Mouse (Mus musculus) left cerebral cortex, postnatal 10 days (tissue): ENCODE measurements around the gene Zbtb44. TPM values are rescaled to one million over a fixed set of nuclear protein-coding genes. Genes with fewer than 3 reads are reported as not detected.
"Not testable (repeated sequence)": the region's sequence is repeated elsewhere in the genome, so short reads cannot be mapped to it uniquely, and the experiment has no call there.

Experiments
- DNase-seq, 2 experiments: peaks; one replicate each; pipeline ENCODE4 v3.0.0; 2021 to 2022; ENCODE audit warnings: low spot score in 2 of 2, mixed read lengths in 1 of 2; ENCODE audit errors: extremely low spot score in 1 of 2
- intact Hi-C: fragments of 180-260 bp; cut with DNase I; formaldehyde crosslinking; loops from one replicate; pipeline ENCODE4 v1.15.1; 2025
- total RNA-seq, 2 experiments: library from RNA; stranded (reverse); gene quantifications; 2 replicates each; pipeline ENCODE4 v1.2.3; 2021

The Zbtb44 gene
- total RNA-seq, 2 experiments from 2014 or later, result 43.6 to 45.7 TPM

GRCm38 (mm10) chr9:31050208-31050607 is 19.8 kb downstream of the Zbtb44 start:
- no peak for DNase-seq
- intact Hi-C loops, result no loop called here

DNA sequence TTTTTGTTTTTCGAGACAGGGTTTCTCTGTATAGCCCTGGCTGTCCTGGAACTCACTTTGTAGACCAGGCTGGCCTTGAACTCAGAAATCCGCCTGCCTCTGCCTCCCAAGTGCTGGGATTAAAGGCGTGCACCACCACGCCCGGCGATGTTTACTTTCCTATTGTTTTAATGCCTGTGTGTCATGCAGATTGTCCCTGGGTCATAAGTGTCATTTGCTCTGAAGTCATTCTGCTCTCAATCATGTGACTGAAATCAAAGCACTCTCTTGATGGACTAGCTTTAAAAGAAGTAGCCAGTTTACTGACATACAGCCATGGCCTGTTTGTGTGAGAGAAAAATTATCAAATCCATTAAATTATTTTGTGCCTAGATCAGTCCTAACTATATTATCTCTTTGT is 21.1 kb downstream of the Zbtb44 start:
- DNase-seq, intact Hi-C loops: not testable (repeated sequence)

DNA sequence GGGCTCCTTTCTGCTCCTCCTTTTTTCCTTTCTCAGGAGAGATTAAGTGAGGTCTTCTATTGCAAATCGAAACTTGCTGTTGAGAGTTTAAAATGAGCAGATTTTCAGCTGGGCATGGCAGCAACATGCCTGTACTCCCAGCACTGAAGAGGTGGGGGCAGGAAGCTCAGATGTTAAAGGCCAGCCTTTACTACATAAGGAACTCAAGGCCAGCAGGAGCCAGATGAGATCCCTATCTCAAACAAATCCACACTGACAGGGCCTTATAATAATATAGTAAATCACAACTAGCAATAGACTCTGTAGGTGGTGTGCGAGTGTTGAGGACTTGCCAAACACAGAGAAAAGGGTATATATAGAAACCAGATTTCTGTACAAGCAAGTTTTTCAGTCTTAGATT is 28.3 kb downstream of the Zbtb44 start:
- intact Hi-C loops, result no loop called here
- DNase-seq, result no peak

DNA sequence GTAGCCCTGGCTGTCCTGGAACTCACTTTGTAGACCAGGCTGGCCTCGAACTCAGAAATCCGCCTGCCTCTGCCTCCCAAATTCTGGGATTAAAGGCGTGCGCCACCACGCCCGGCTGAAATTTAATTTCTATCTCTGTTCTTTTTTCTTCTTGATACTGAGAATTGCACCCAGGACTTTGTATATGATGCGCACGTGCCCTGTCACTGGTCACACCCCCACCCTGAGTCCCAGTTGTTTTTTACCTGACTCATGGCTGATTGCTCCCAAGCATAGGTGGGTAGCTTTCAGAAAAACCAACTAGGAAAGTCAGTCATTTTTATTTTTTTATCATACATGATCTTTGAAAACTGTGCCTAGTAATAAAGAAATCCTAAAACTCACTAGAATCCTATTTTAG is 40.3 kb downstream of the Zbtb44 start:
- no peak for DNase-seq
- intact Hi-C loops, result no loop called here

DNA sequence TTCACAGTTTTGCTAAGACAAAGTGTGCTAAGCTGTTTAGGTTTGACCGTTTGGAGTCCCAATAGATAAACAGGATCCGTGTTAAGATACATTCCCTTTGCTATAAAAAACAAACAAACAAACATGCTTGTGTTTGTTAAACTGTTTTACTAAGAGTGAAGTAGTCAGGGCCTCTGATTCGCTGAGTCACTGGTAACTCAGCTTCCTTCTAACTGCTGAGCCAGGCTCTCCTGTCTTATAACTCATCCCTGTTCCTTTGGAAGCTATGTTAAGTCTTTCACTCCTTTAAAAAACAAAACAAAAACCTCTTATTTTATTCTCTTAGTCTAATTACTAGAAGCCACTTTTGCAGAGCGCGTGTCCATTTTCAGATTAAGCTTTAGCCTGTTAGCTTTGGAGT is 41.8 kb downstream of the Zbtb44 start:
- intact Hi-C loops, result no loop called here
- no peak for DNase-seq

- intact Hi-C loops, result no loop called here
- no peak for DNase-seq
Observed at GRCm38 (mm10) chr9:31073797-31074196, 43.4 kb downstream of the Zbtb44 start.

GRCm38 (mm10) chr9:31074836-31075235 is 44.4 kb downstream of the Zbtb44 start:
- DNase-seq, result no peak
- intact Hi-C loops, result no loop called here

DNA sequence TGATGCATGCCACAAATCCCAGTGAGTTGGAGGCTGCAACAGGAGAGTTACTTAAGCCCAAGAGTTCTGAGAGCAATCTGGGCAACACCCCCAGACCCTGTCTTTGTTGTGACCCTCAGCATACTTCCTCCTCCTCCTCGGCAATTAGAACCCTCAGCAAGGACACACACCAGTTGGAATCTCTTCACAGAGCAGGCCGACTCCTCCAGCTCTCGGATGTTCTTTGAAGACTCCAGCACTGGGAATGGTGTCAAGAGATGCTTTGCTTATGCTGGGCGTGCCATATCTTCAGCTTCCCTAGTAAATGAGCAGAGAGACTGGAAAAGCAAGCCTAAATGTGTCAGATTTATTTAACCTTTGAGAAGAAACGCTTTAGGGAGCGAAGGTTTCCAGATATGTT is 50.3 kb downstream of the Zbtb44 start:
- intact Hi-C loops, result loop anchor here (5.0 kb wide), 1 partner anchor 598 kb away; no protein-coding TSS in a partner anchor
- no peak for DNase-seq

GRCm38 (mm10) chr9:31082054-31082666 is 51.7 kb downstream of the Zbtb44 start:
- intact Hi-C loops, result loop anchor here (2.0 to 5.0 kb wide), 2 partner anchors 139 to 600 kb away; partner anchors contain the start of gene Adamts8
- peak; percentile 61 to 79 for DNase-seq

DNA sequence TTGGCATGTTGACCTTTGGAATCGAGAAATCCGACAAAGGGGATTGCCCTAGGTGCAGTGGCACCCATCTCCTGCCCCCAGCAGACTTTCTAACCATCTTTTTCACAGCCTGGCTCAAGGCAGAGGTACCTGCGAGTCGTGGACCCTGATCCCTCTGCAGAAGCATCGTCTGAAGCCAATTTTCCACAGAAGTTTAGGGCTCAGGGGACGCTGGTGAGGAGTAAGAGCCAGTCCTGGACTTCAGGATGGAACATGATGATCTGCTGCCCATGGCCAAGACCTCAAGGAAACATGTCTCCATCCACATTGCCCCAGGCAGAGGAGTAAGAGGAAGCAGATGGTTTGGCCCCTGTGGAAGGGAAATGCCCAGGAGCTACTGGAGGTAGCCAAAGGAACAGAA is 52.3 kb downstream of the Zbtb44 start:
- intact Hi-C loops, result loop anchor here (2.0 to 5.0 kb wide), 2 partner anchors 140 to 600 kb away; partner anchors contain the start of gene Adamts8
- DNase-seq, result no peak

GRCm38 (mm10) chr9:31085556-31085955 is 55.1 kb downstream of the Zbtb44 start:
- no peak for DNase-seq
- intact Hi-C loops, result loop anchor here (5.0 kb wide), 2 partner anchors 262 to 638 kb away; no protein-coding TSS in a partner anchor

DNA sequence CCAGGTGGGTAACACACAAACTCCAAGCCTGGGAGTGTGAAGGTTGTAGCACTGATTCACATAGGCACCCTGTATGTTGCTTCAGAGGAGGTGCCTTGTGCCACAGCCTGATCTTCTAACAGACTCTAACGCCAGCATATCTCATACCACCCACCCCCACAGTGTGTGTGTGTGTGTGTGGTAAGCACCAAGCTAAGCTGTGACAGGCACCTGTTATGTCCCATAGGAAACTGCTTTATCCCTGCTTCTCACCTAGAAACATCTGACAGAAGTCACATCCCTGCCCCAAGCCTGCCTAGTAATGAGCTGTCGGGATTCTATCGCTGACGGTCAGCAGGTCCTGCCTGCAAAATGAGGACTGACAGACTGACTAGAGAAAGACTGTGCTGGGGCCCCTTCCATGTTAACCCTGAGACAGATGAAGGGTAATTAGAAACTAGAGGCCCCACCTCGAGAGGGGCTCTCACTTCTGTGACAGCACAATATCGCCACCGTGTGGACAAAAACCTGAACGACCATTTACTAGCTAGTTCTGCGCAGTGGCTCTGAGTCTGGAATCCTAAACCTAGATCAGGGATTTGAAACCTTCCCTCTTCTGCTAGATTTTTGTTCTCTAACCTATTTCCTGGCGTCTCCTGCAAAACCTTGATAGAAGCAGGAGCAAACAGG is 55.8 kb downstream of the Zbtb44 start:
- peak; percentile 73 to 77 for DNase-seq

DNA sequence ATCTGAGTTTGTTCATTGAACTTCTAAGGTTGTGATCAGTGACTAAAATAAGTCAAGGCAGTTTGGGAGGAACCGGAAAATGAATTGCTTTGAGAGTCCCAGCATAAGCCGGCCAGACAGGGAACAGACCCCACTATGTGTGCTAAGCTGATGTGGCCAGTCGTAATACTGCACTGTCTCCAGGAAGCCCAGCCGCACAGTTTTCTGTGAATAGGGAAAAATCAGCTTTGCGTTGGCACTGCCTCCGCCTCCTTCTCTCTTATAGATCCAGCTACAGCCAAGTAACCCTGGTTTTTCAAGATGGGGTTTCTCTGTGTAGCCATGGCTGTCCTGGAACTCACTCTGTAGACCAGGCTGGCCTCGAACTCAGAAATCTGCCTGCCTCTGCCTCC is 56.3 kb downstream of the Zbtb44 start:
- DNase-seq, result no peak
- intact Hi-C loops, result loop anchor here (5.0 kb wide), 2 partner anchors 261 to 639 kb away; no protein-coding TSS in a partner anchor

More for the DNA sequence above, 55.8 kb downstream of the Zbtb44 start:
- intact Hi-C loops, result loop anchor here (5.0 kb wide), 2 partner anchors 261 to 639 kb away; no protein-coding TSS in a partner anchor

DNA sequence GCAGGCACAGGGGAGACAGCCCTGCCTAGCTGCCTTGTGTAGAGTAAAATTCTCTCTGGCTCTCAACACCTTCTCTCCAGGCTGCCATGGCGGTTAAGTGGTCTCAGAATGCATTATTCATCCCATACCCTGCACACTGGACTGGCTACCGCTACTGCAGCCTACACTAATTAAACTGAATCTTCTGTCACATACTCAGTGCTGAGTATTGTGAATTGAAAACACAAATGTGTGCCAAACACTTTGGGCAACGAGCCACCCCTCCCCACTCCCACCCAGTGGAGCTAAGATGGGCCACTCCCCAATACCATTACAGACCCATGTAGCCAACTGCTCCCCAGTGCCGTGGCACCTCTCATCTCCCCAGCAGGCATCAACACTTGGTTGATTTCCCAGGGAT is 57.0 kb downstream of the Zbtb44 start:
- intact Hi-C loops, result loop anchor here (5.0 kb wide), 2 partner anchors 260 to 640 kb away; no protein-coding TSS in a partner anchor
- DNase-seq, result no peak

GRCm38 (mm10) chr9:31088116-31088515 is 57.7 kb downstream of the Zbtb44 start:
- intact Hi-C loops, result loop anchor here (5.0 kb wide), 2 partner anchors 259 to 641 kb away; no protein-coding TSS in a partner anchor
- no peak for DNase-seq

DNA sequence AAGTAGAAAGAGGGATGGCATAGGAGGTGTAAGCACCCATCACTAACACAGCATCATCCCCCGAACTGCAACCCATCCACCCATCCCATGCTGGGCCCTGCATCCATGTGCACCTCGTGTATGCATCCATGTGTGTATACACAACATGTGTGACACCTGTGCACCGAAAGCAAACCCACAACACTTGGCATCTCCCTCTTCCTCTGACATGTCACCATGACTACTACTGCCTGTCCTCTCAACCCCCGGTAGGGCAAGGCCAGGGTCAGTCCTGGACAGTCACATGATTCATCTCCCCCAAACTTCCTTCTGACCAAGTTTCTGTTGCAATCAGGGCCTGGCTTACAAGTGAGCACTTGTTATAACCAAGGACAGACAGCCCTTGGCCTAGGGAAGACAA is 58.4 kb downstream of the Zbtb44 start:
- intact Hi-C loops, result loop anchor here (5.0 kb wide), 2 partner anchors 258 to 642 kb away; no protein-coding TSS in a partner anchor
- no peak for DNase-seq

- intact Hi-C loops, result loop anchor here (5.0 kb wide), 2 partner anchors 258 to 642 kb away; no protein-coding TSS in a partner anchor
- DNase-seq, result no peak
Observed at GRCm38 (mm10) chr9:31089541-31089940, 59.1 kb downstream of the Zbtb44 start.

DNA sequence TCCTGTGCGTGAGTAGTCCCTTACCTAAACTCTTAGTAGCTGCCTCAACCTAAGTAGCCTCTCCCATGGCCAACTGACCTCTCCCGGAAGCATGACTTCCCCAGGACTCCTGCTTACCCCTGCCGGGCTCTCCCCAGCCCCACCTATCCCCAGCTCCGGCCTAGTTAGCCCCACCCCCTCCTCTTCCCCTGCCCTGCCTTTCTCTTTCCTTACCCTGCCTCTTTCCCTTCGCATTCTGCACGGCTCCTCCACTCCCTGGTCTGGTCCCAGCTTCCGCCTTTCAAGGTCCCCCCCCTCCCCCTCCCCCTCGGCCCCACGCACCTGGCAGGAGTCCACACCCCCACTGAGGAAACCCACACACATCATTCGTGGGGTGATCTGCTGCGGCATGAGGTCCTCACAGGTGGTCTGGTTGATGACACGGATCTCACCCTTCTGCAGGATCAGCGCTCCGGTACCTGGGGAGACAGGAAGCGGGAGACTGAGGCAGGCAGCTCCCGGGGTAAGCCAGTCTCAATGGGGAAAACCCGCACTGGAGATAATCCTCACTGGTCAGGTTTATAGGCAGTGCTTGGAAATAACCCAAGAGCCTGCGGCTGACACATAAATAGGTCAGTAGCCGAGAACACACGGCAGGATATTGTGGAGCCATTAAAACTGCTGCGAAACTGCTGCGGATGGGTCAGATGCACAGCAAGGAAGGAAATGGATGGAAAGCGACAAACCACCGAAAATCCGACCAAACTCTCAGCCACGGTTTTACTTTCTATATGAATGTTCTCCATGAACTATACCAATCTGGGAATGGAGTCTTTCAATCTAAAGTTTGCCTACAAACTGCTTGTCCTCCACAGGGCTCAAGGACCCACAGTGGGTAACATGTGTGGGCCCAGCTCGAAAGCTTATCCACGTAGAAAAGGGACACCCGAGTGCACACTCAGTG is 59.9 kb downstream of the Zbtb44 start:
- DNase-seq, result no peak
- intact Hi-C loops, result no loop called here

DNA sequence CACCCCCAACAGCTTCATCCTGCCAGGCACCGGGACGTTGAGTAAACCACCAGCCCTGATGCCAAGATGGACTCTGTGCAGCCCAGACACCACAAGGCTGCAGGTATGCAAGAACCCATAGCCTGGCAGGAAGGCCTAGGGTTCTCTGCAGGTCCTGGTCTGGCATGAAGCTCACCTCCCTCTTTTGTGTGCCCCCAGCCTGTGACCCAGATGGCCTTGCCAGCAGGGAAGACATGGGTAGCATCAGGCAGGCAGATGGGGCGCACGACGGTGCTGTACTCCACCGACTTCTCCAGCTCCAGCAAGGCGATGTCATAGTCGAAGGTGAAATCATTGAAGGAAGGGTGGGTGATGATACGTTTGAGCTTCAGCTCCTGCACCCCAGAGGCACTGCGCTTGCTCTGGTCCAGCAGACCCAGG is 60.7 kb downstream of the Zbtb44 start:
- DNase-seq, result no peak
- intact Hi-C loops, result no loop called here
